8 mouse cellular contexts compared by ENCODE assay signal in the genomic region with DNA sequence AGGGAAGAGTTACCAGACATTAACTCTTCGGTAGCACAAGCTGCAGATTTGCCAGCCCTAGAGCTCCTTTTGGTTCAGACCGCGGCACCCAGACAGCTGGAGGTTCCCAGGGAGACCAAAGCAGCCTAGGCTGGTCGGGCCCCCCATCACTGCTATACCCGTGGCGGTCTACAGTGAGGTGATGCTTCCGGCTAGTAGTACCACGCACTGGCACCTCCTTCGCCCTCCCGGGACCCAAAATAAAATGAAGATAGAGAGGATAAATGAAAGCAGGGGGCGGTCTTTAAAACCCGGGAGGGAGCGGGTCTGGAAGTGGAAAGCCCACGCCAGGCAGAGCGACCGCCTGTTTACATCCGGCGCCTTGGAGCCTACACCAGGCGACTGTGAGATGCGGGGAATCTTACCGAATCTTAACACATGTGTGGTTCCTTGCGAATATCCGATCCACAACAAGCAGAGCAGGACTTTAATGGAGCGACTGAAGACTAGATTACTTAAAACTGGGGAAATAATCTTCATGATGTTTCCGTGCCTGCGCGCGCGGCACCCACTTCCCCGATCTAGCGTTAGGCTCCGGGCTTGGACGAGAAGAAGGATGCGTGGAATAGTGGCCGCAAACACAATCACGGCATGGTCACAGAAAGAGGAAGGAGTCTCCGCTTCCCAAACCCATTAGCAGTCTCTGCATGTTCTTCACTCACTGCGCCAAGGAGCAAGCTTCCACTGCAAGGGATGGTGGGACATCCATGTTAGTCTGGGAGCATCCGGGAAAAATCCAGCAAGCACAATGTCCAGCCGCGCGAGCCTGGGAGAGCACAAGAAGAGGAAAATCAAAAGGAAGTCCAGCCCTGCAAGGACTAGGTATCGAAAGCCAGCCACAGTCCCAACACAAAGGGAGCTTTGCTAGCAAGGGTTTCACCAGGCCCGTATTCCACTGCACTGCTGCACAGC. TPM values are rescaled to one million over a fixed set of nuclear protein-coding genes. Genes with fewer than 3 reads are reported as not detected.
DNase-seq lines count a peak whose midpoint lies in the region; ATAC-seq and TF ChIP-seq lines count a peak whose summit lies in the region.

No protein-coding gene starts in this region.

- no peaks in the 10 kb centered on the region for H3K9me3 ChIP-seq in heart, embryonic 12.5 days (replicated peaks)
- no peaks in the 10 kb centered on the region for H3K9me3 ChIP-seq in midbrain, postnatal 0 days (ENCODE audit: low read length)

- under 1% methylated on average over 44 of the region's 44 CpGs for WGBS in heart, embryonic 12.5 days
- under 1% methylated on average over 44 of the region's 44 CpGs for WGBS in midbrain, postnatal 0 days

- H3K27me3 ChIP-seq in heart, embryonic 12.5 days (replicated peaks) = peaks cover 6% of the 10 kb centered on the region
- H3K27me3 ChIP-seq in midbrain, postnatal 0 days (ENCODE audit: insufficient read depth, low read length) = no peaks in the 10 kb centered on the region

- intact Hi-C loops in left cerebral cortex, postnatal 14 days (cut with DNase I) = no loop called here

- H3K9ac ChIP-seq in heart, embryonic 12.5 days = peak overlapping the region; percentile 52
- peak overlapping the region; percentile 73 for H3K9ac ChIP-seq in midbrain, postnatal 0 days (replicated peaks; ENCODE audit: low read length, poor library complexity, severe bottlenecking)

- peak; percentile 49 to 65 for DNase-seq in left cerebral cortex, adult 18-20 months (ENCODE audit: low spot score in 2 of 2)
- no peak for DNase-seq in left cerebral cortex, adult 11 months (ENCODE audit: low spot score)
- DNase-seq in left cerebral cortex, postnatal 14 days (ENCODE audit: low spot score in 2 of 2) = peak; percentile 55 to 70
- DNase-seq in midbrain, postnatal 0 days (ENCODE audit: low spot score) = peak; percentile 63
- no peak for DNase-seq in spleen, adult 18-20 months
- DNase-seq in MN1 (ENCODE audit: low spot score) = no peak

- 0 out of 2 replicates have a peak, but pooled peaks have one; percentile 22 for ATAC-seq in common myeloid progenitor, adult 5-6 weeks (replicated peaks; ENCODE audit: low read depth, poor library complexity, severe bottlenecking)
- ATAC-seq in heart, embryonic 12.5 days (ENCODE audit: insufficient number of reproducible peaks, low FRiP score) = peak; percentile 73
- peak; percentile 75 for ATAC-seq in midbrain, postnatal 0 days (ENCODE audit: low FRiP score)

- H3K36me3 ChIP-seq in heart, embryonic 12.5 days = no peaks in the 10 kb centered on the region
- H3K36me3 ChIP-seq in midbrain, postnatal 0 days (ENCODE audit: insufficient read depth, low read length) = no peaks in the 10 kb centered on the region

- no peak; the same call in 1 of the 2 replicates for TF ChIP-seq CTCF in midbrain, postnatal 0 days (IDR thresholded peaks at IDR 0.05)

- peak overlapping the region; percentile 94 for H3K4me2 ChIP-seq in heart, embryonic 12.5 days
- peak overlapping the region; percentile 66 for H3K4me2 ChIP-seq in midbrain, postnatal 0 days (ENCODE audit: low read depth, low read length, poor library complexity, severe bottlenecking)

- no peak overlapping the region for H3K27ac ChIP-seq in heart, embryonic 12.5 days (ENCODE audit: poor library complexity, severe bottlenecking)
- peak overlapping the region; percentile 84 for H3K27ac ChIP-seq in midbrain, postnatal 0 days (ENCODE audit: low read depth, low read length)

- H3K4me1 ChIP-seq in heart, embryonic 12.5 days (replicated peaks) = 0 out of 2 replicates have a peak, but pooled peaks cover 5% of the 10 kb centered on the region
- peaks cover 4% of the 10 kb centered on the region; the same call in 1 of the 2 replicates for H3K4me1 ChIP-seq in midbrain, postnatal 0 days (ENCODE audit: insufficient read depth, low read length)

- peak overlapping the region; percentile 57 for H3K4me3 ChIP-seq in heart, embryonic 12.5 days
- H3K4me3 ChIP-seq in midbrain, postnatal 0 days (ENCODE audit: low read depth, low read length) = peak overlapping the region; percentile 42

RNA-seq across cellular contexts. Expression of gene Grik2, which starts 5.5 kb away (rescaled TPM):
- total RNA-seq in left cerebral cortex, adult 18-20 months (2021) = 10 to 100 TPM; 61.0 to 66.1 TPM
- not detected in 2 replicates for total RNA-seq in common myeloid progenitor, adult 5-6 weeks (2017)
- 0.87 and 1.1 TPM in 2 replicates for polyA plus RNA-seq in heart, embryonic 12.5 days (2016; fragmentation: Nextera tagmentation; extraction: Ambion mirVana)
- total RNA-seq in left cerebral cortex, postnatal 14 days (2021) = 10 to 100 TPM; 66.4 to 69.7 TPM
- 145 and 151 TPM in 2 replicates for total RNA-seq in midbrain, postnatal 0 days (2014; rRNA removed)
- polyA plus RNA-seq in midbrain, postnatal 0 days (2015; fragmentation: Nextera tagmentation; extraction: Ambion mirVana) = 25.6 and 28.7 TPM in 2 replicates

Comparison
In these comparisons a context has a peak if more than half of its experiments do, and no peak if none do; other contexts are left out.
1. DNase-seq: peak in left cerebral cortex, adult 18-20 months (2 of 2), left cerebral cortex, postnatal 14 days (2 of 2) and midbrain, postnatal 0 days (single experiment); none in left cerebral cortex, adult 11 months (single experiment), spleen, adult 18-20 months (0 of 2) and MN1 (single experiment).
2. ATAC-seq: peak in every context shown above with its lines; median percentile 75 in midbrain, postnatal 0 days; 73 in heart, embryonic 12.5 days; 22 in common myeloid progenitor, adult 5-6 weeks.
3. RNA of gene Grik2, which starts 5.5 kb away (total RNA-seq): 145 to 151 TPM in midbrain, postnatal 0 days, 66.4 to 69.7 TPM in left cerebral cortex, postnatal 14 days and 61.0 to 66.1 TPM in left cerebral cortex, adult 18-20 months; not detected in common myeloid progenitor, adult 5-6 weeks; every median in the first group is over 10 times any median in the second.